Mouse (Mus musculus): Measurements from ENCODE around the gene Jpt1.

DNA sequence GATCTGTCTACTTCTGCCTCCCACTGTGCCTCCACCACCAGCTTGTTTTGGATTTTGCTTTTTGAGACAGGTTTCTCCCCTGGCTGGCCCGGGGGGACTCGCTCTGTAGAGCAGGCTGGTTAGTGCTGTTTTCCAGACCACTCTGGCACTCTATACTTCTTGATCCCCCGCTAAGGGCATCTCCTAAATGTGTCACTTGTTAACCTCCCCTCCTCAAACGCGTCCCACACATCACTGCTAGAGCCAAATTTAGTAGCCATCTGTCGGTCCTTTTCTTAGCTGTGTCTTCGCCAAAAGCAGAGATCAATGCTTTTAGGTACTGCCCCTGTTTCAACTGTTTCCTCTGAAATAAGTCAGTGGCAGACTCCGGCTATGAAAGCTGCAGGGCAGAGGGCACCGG is 4.5 kb upstream of the Jpt1 start:
- TF ChIP-seq CTCF (IDR thresholded peaks at IDR 0.05; ENCODE audit: low read depth, low read length), result no peak
- TF ChIP-seq POLR2A (IDR thresholded peaks at IDR 0.05; ENCODE audit: extremely low read depth, insufficient read depth, low read length), result no peak
